Mouse (Mus musculus): Measurements from ENCODE around the gene Ptpn13. TPM values are rescaled to one million over a fixed set of nuclear protein-coding genes. Genes with fewer than 3 reads are reported as not detected.

The Ptpn13 gene
- total and polyA plus RNA-seq, 3 experiments, result 15.1 to 43.6 (median 15.5) TPM

DNA sequence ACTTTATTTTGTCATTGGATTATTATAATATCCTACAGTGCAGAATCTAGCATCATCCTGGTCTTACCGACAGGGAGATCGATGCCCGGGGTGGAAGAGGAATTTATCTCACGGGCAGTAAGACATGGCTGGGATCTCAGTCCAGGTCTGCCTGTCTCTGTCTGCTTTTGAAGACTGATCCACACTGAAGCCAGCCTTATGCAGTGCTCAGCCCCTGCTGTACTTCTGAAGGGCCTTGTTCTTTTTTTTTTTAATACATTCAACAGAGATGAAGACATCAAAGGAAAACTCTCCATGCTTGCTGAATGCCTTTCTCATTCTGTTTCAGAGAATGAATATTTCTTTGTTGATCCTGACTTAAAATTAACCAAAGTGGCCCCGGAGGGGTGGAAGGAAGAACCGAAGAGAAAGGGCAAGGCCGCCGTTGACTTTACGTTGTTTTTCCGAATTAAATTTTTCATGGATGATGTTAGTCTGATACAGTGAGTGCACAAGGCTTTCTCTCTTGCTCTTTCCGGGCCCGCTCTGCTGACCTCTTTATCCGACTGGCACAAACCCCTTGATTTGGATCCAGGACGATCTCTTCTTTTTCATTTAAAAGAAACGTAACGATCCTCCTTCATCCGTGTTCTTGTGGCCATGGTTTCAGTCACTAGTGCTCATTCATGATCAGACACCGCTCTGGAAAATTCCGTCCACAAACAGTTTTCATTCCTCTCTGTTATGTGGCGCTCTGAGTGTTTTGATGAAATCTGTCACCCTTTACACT, 101.9 kb downstream of the Ptpn13 start:
- Histone ChIP-seq H3K36me3 (ENCODE audit: control insufficient read depth in 1 of 2, insufficient read depth in 2 of 2, low read length in 2 of 2) (peaks cover 0 to 4% of the 10 kb centered on the region in 2 experiments; a peak in 2 of 4 replicates), H3K79me2 (ENCODE audit: control insufficient read depth, insufficient read depth, low read length, poor library complexity) (no peaks in the 10 kb centered on the region), H3K9ac (ENCODE audit: control insufficient read depth, low read depth, low read length, poor library complexity, severe bottlenecking) (no peak overlapping the region), H3K4me1 (ENCODE audit: control insufficient read depth in 1 of 2, insufficient read depth in 2 of 2, low read length in 2 of 2) (no peaks in the 10 kb centered on the region), H3K27ac (ENCODE audit: control insufficient read depth, low read depth, low read length) (no peak overlapping the region), H3K4me3 (ENCODE audit: control insufficient read depth in 1 of 2, insufficient read depth in 1 of 2, low read depth in 2 of 2, low read length in 2 of 2) (no peak overlapping the region), H3K9me3 (replicated peaks; ENCODE audit: insufficient read depth, low read length) (no peaks in the 10 kb centered on the region), H3K27me3 (ENCODE audit: control insufficient read depth in 1 of 2, insufficient read depth in 2 of 2, low read length in 2 of 2) (no peaks in the 10 kb centered on the region)
- no peak for DNase-seq (ENCODE audit: low read depth, low spot score)
- no peak for TF ChIP-seq SIN3A (IDR thresholded peaks at IDR 0.05; ENCODE audit: low read length)
- TF ChIP-seq GABPA (IDR thresholded peaks at IDR 0.05; ENCODE audit: low read depth, low read length), result no peak
- TF ChIP-seq RCOR1 (IDR thresholded peaks at IDR 0.05; ENCODE audit: low read depth, low read length), result no peak
- no peak for TF ChIP-seq SMC3 (IDR thresholded peaks at IDR 0.05; ENCODE audit: low read depth, low read length)
- TF ChIP-seq KAT2A (conservative IDR thresholded peaks at IDR 0.05; ENCODE audit: low read depth, low read length), result no peak
- no peak for TF ChIP-seq NELFE (IDR thresholded peaks at IDR 0.05; ENCODE audit: low read depth, low read length)
- no peak for TF ChIP-seq TCF12 (IDR thresholded peaks at IDR 0.05; ENCODE audit: low read depth, low read length)
- TF ChIP-seq NRF1 (IDR thresholded peaks at IDR 0.05; ENCODE audit: insufficient read depth, low read depth, low read length, poor library complexity, severe bottlenecking), result no peak
- TF ChIP-seq ELF1 (IDR thresholded peaks at IDR 0.05; ENCODE audit: low read depth, low read length), result no peak
- TF ChIP-seq MAFK (IDR thresholded peaks at IDR 0.05; ENCODE audit: borderline replicate concordance, low read depth, low read length), result no peak
- no peak for TF ChIP-seq ETS1 (IDR thresholded peaks at IDR 0.05; ENCODE audit: low read depth, low read length)
- no peak for TF ChIP-seq BHLHE40 (IDR thresholded peaks at IDR 0.05; ENCODE audit: borderline replicate concordance, low read depth, low read length)
- TF ChIP-seq POLR2AphosphoS2 (IDR thresholded peaks at IDR 0.05; ENCODE audit: low read length), result no peak
- TF ChIP-seq MAZ (IDR thresholded peaks at IDR 0.05; ENCODE audit: low read depth, low read length), result no peak
- TF ChIP-seq GATA1 (IDR thresholded peaks at IDR 0.05; ENCODE audit: low read depth, low read length), result no peak
- TF ChIP-seq UBTF (IDR thresholded peaks at IDR 0.05; ENCODE audit: borderline replicate concordance, insufficient read depth, low read depth, low read length), result no peak

- Histone ChIP-seq H3K79me2 (ENCODE audit: control insufficient read depth, insufficient read depth, low read length, poor library complexity) (no peaks in the 10 kb centered on the region), H3K9me3 (replicated peaks; ENCODE audit: insufficient read depth, low read length) (no peaks in the 10 kb centered on the region), H3K9ac (ENCODE audit: control insufficient read depth, low read depth, low read length, poor library complexity, severe bottlenecking) (no peak overlapping the region), H3K4me1 (ENCODE audit: control insufficient read depth in 1 of 2, insufficient read depth in 2 of 2, low read length in 2 of 2) (no peaks in the 10 kb centered on the region), H3K36me3 (ENCODE audit: control insufficient read depth in 1 of 2, insufficient read depth in 2 of 2, low read length in 2 of 2) (peaks cover 0 to 4% of the 10 kb centered on the region in 2 experiments; a peak in 2 of 4 replicates), H3K27ac (ENCODE audit: control insufficient read depth, low read depth, low read length) (no peak overlapping the region), H3K4me3 (ENCODE audit: control insufficient read depth in 1 of 2, insufficient read depth in 1 of 2, low read depth in 2 of 2, low read length in 2 of 2) (no peak overlapping the region), H3K27me3 (ENCODE audit: control insufficient read depth in 1 of 2, insufficient read depth in 2 of 2, low read length in 2 of 2) (no peaks in the 10 kb centered on the region)
- no peak for TF ChIP-seq MAFK (IDR thresholded peaks at IDR 0.05; ENCODE audit: borderline replicate concordance, low read depth, low read length)
- TF ChIP-seq SIN3A (IDR thresholded peaks at IDR 0.05; ENCODE audit: low read length), result no peak
- TF ChIP-seq JUND (IDR thresholded peaks at IDR 0.05; ENCODE audit: low read depth, low read length), result no peak
- no peak for TF ChIP-seq BHLHE40 (IDR thresholded peaks at IDR 0.05; ENCODE audit: borderline replicate concordance, low read depth, low read length)
- no peak for TF ChIP-seq ZKSCAN1 (IDR thresholded peaks at IDR 0.05; ENCODE audit: low read depth, low read length)
- no peak for TF ChIP-seq GABPA (IDR thresholded peaks at IDR 0.05; ENCODE audit: low read depth, low read length)
- TF ChIP-seq CHD1 (IDR thresholded peaks at IDR 0.05; ENCODE audit: low read depth, low read length), result no peak
- TF ChIP-seq E2F4 (IDR thresholded peaks at IDR 0.05; ENCODE audit: borderline replicate concordance, low read depth, low read length), result no peak
- TF ChIP-seq NELFE (IDR thresholded peaks at IDR 0.05; ENCODE audit: low read depth, low read length), result no peak
- no peak for TF ChIP-seq NRF1 (IDR thresholded peaks at IDR 0.05; ENCODE audit: insufficient read depth, low read depth, low read length, poor library complexity, severe bottlenecking)
- no peak for TF ChIP-seq USF2 (IDR thresholded peaks at IDR 0.05; ENCODE audit: borderline replicate concordance in 1 of 2, insufficient read depth in 1 of 2, low read depth in 1 of 2, low read length in 2 of 2)
- no peak for TF ChIP-seq ZC3H11A (IDR thresholded peaks at IDR 0.05; ENCODE audit: low read depth, low read length)
- TF ChIP-seq RAD21 (IDR thresholded peaks at IDR 0.05; ENCODE audit: low read depth, low read length), result no peak
- no peak for TF ChIP-seq MAX (IDR thresholded peaks at IDR 0.05; ENCODE audit: low read length)
- DNase-seq (ENCODE audit: low read depth, low spot score), result no peak
Measured at GRCm38 (mm10) chr5:103527437-103527718, 102.4 kb downstream of the Ptpn13 start.

Measured in MEL (cell line).